Mouse (Mus musculus) cerebellum, adult 2 months (tissue): ENCODE data around the gene AF067061. TPM values are rescaled to one million over a fixed set of nuclear protein-coding genes. Genes with fewer than 3 reads are reported as not detected.
A peak's percentile ranks its signal among the peaks of the same experiment; 100 is the strongest.
"Not testable (repeated sequence)": the region's sequence is repeated elsewhere in the genome, so short reads cannot be mapped to it uniquely, and the experiment has no call there.

ENCODE experiments used
- DNase-seq, 2 experiments: peaks; one replicate each; pipeline ENCODE4 v3.0.0; 2021
- H3K27ac ChIP-seq: fragments of 200-500 bp; 2 replicates; pipeline ENCODE4 v1.5.1; 2012; ENCODE audit warnings: low read length, control low read depth, inconsistent platforms; ENCODE audit not compliant: insufficient read depth
- H3K27me3 ChIP-seq: fragments of 200-500 bp; 2 replicates; pipeline ENCODE4 v1.6.1; 2012; ENCODE audit warnings: inconsistent platforms, mild to moderate bottlenecking, low read length, moderate library complexity; ENCODE audit not compliant: control insufficient read depth, insufficient read depth
- H3K4me1 ChIP-seq: fragments of 200-500 bp; 2 replicates; pipeline ENCODE4 v1.6.1; 2011; ENCODE audit warnings: low read length; ENCODE audit not compliant: control insufficient read depth, insufficient read depth
- H3K4me3 ChIP-seq: fragments of 200-500 bp; replicated peaks from 2 replicates; pipeline ENCODE3; 2011; ENCODE audit warnings: mild to moderate bottlenecking, low read depth, low read length, control low read depth; ENCODE audit not compliant: insufficient read depth
- WGBS: fragments of 180-500 bp; shearing (Covaris S2); methylation state at CpG from one replicate; pipeline ENCODE4 v1.1.7; 2018; 5-methylcytosine and 5-hydroxymethylcytosine counted together
- polyA plus RNA-seq: library from polyadenylated mRNA; depleted of rRNA; stranded (reverse); fragments of >200 nt; gene quantifications from 2 replicates; pipeline ENCODE4 v1.2.3, GENCODE M21; 2012; rRNA removed

Gene AF067061
- polyA plus RNA-seq = not detected in 2 replicates

DNA sequence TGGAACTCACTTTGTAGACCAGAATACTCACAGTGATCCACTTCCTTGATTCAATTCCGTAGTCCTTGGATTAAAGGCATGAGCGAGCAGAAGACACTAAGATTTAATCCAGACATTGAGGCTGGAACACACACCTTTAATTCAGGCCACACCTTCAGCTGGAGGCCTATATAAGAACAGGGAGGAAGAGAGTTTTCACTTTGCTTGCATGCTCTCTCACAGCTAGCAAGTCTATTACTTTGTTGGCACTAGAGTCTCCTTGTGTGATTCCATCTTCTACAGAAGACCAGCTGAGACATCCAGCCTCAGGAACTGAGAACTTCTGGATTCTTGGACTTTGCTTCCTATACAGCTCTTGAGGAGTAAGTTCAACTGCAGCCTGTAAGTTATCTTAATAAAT is at the start of gene AF067061:
AF067061 (plus strand) TSS at position 245 of the 400 bp plus-strand sequence.
- WGBS = 87% methylated on average over 2 of the region's 2 CpGs
- not testable (repeated sequence) for H3K4me1 ChIP-seq, H3K4me3 ChIP-seq, H3K27ac ChIP-seq, DNase-seq, H3K27me3 ChIP-seq

DNA sequence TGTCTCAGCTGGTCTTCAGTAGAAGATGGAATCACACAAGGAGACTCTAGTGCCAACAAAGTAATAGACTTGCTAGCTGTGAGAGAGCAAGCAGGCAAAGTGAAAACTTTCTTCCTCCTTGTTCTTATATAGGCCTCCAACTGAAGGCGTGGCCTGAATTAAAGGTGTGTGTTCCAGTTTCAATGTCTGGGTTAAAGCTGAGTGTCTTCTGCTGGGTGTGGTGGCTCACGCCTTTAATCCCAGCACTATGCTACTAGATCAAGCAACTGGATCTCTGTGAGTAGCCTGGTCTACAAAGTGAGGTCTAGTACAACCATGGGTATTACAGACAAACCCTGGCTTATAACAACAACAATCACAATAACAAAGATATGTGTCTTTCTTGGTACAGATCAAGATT is 47.1 kb upstream of the AF067061 start, which contains the start of gene Gm21762:
Gm21762 (minus strand) TSS at position 101 of the 400 bp plus-strand sequence.
- no CpG with 5 or more reads among the region's 2 CpGs for WGBS
- H3K4me3 ChIP-seq, DNase-seq, H3K4me1 ChIP-seq, H3K27ac ChIP-seq, H3K27me3 ChIP-seq: not testable (repeated sequence)

DNA sequence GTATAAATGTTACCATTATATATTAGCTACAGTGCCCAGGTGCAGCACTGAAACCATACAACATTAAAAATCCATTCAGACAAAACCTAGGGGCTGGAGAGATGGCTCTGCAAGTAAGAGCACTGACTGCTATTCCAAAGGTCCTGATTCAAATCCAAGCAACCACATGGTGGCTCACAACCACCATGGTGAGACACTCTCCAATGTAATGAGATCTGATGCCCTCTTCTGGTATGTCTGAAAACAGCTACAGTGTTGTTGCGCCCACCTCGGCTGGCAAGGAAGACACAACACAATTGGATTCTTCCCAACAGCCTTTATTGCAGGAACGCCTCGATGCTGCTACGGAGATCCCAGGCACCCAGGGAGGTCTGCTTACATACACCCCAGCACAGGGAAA is 42.0 kb upstream of the AF067061 start:
- H3K27me3 ChIP-seq, H3K4me3 ChIP-seq, H3K27ac ChIP-seq, H3K4me1 ChIP-seq, DNase-seq: not testable (repeated sequence)
- 72% methylated on average over 5 of the region's 5 CpGs for WGBS

DNA sequence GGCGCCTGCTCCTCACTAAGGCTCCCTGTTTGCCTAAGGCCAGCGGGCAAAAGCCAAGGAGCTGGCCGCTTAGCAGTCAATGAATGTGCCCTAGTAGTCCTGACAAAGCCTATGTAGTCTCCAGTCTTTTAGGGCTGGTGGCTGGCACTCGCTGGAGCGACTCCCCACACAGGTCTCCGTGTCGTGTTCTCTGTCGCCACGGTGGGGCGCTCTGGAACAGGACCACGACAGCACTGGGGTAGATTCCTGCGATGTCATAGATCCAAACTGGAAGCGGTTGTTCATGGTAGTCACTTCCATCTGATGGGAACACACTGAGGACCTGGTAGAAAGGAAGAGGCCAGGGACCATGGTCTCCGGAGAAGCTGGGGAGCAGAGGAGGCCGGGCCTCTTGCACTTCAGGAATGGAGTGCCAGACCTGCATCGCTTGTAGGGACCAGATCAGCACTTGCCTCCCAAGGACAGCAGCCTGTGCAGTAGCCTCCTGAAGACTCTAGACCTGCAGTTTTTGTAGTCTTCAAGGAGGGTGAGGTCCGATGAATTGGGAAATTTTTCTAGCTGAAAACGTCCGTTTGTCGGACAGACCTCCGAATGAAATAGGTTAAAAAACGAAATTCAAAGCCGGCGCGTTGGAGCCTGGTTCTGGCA is 39.8 kb upstream of the AF067061 start:
- not testable (repeated sequence) for H3K4me1 ChIP-seq, H3K27me3 ChIP-seq, H3K4me3 ChIP-seq, H3K27ac ChIP-seq
- WGBS = 95% methylated on average over 16 of the region's 25 CpGs
- peak; percentile 5 to 10 for DNase-seq

DNA sequence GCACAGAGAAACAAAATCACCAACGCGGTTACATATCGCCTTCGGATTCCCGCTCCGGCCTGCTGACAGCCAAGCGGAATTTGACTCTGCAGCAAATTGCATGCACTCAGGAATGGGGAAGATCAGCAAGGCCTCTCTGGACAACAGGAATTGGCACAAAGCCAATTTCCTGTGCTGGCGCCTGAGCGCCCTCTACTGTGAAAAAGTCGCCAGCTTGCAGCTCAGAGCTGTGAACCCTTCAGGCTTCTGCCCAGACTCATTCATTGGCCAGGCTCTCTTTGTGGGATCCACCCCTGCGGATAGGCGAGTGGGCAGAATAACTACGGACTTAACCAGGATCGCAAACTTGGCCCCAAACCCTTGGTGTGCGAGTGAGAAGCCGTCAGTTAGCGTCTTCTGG is 31.1 kb upstream of the AF067061 start:
- not testable (repeated sequence) for H3K4me3 ChIP-seq, H3K4me1 ChIP-seq, DNase-seq, H3K27ac ChIP-seq, H3K27me3 ChIP-seq
- 94% methylated on average over 17 of the region's 17 CpGs for WGBS

DNA sequence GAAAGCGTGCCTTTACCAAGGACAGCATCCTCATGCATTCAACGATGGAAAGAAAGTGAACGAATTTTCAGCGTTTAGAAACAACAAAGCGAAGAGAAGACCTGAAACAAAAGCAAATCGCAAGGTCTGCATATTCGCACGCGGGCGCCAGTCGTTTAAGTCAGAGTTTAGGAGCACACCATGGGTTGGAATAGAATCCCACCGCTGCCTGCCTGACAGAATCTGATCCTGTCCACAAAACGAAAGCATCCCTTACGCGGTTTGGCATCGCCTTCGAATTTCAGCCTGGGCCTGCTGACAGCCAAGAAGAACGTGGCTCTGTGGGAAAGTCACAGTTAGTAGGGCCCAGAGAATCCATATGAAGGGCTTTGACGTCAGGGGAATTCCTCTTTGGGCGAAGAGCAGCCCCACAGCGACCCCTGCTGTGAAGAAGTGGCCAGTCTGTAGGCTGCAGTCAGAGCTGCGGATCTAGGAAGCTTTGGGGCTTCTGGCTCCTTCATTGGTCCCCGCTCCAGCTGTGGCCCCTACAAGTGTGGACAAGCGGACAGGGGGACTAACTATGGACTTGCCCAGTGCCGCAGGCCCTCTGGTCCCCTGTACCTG is 30.4 kb upstream of the AF067061 start:
- whole genome bisulfite sequencing = 77% methylated on average over 13 of the region's 25 CpGs
- not testable (repeated sequence) for H3K4me1 ChIP-seq, H3K27ac ChIP-seq, DNase-seq, H3K27me3 ChIP-seq, H3K4me3 ChIP-seq

DNA sequence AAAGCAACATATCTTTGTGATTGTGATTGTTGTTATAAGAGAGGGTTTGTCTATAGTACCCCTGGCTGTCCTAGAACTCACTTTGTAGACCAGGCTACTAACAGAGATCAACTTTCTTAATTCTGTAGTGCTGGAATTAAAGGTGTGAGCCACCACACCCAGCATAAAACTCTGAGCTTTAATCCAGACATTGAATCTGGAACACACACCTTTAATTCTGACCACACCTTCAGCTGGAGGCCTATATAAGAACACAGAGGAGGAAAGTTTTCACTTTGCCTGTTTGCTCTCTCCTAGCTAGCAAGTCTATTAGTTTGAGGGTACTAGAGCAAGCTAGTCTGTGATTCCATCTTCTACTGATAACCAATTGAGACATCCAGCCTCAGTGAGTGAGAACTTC is 24.1 kb upstream of the AF067061 start, which contains the start of gene Gm21731:
Gm21731 (plus strand) TSS at position 301 of the 400 bp plus-strand sequence.
- not testable (repeated sequence) for H3K27me3 ChIP-seq, DNase-seq

DNA sequence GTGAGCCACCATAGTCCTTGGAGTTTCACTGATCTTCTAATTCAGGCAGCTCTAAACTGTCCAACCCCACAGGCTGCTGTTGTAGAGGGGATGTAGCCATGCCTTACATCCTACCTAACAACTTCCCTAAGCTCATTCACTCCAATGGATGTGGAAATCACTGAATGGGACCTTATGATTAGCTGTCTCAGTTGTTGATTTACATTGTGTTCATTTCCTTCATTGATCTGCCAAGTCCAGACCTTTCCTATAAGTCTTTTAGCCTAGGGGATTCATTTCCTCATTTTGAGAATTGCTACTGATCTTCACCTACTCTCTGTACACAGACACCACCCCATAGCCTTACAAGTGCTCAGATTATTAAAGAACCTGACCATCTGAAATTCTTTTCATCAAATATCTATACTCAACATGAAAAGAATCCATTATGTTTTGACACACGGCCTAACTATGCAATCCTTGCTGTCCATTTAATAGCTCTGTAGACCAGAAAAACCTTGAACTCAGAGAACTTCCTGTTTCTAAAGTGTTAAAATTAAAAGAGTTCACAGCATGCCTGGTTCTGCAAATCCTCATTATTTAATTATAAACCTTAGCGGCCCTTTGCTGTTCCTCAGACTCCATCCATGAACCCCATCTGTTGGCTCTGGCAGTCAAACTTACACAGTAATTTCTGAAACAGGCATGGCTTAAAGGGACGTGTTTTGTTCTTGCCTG is 11.5 kb upstream of the AF067061 start:
- H3K27me3 ChIP-seq, DNase-seq, H3K4me3 ChIP-seq, H3K27ac ChIP-seq, H3K4me1 ChIP-seq: not testable (repeated sequence)
- 49% methylated on average over 2 of the region's 3 CpGs for WGBS

More for the DNA sequence above, 24.1 kb upstream of the AF067061 start, which contains the start of gene Gm21731:
- H3K4me1 ChIP-seq, H3K27ac ChIP-seq, H3K4me3 ChIP-seq: not testable (repeated sequence)

DNA sequence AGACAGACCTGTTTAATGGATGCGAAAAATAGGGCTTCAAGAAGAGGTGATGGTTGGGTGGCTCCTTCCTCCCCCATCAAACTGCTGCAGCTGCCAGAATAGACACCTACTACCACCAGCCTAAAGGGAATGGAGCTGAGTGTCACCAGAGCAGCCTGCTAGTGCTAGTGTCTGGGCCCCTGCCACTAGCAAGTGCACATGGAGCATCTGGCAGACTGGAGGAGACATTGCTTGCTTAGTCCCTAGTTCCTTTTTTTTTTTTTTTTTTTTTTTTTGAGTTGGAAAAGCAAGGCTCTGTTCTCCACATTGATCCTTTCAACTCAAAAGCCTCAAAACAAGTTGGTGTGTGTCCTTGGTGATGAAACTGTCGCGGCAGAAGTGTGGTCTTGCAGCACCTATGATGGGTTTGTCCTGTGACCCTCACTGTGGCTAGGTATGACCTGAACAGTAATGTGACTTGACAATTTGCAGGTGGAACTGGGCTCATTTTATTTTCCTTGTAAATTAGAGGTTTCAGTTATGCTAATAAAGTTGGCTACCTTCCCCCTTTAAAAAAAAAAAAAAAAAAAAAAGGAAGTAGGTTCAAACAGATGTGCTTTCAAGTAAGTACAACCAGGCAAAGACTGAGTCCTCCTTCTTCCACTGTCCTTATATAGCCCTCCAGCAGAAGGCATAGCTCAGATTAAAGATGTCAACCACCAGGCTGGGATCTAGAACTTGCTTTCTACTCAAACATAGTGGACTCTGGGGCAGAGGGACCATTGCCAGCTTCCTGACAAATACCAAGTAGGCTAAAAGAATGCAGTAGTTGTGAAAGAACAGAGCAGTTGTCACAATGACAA is 3.9 kb upstream of the AF067061 start:
- 85% methylated on average over 3 of the region's 3 CpGs for WGBS
- not testable (repeated sequence) for H3K4me1 ChIP-seq, H3K4me3 ChIP-seq, H3K27ac ChIP-seq, H3K27me3 ChIP-seq, DNase-seq

DNA sequence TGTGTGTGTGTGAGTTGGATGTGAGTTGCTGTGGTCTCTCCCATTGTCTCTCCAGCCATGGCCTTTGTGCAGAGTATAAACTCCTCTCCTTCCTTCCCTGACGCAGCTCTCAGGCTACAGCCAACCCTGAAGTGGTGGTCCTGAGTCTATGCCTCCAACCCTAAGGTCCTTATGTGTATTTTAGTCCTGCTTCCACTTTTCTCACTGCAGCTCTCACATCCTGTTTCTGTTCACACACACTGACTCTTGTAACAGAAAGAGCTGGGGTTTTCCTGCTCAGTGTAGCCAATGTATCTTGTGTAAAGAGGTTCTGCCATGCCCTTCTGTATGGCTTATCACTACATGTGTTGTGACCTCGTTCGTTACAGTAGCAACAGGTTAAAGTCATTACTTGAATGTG is 3.2 kb upstream of the AF067061 start:
- H3K4me1 ChIP-seq, H3K27me3 ChIP-seq, H3K4me3 ChIP-seq, H3K27ac ChIP-seq, DNase-seq: not testable (repeated sequence)
- 57% methylated on average over 3 of the region's 3 CpGs for WGBS

DNA sequence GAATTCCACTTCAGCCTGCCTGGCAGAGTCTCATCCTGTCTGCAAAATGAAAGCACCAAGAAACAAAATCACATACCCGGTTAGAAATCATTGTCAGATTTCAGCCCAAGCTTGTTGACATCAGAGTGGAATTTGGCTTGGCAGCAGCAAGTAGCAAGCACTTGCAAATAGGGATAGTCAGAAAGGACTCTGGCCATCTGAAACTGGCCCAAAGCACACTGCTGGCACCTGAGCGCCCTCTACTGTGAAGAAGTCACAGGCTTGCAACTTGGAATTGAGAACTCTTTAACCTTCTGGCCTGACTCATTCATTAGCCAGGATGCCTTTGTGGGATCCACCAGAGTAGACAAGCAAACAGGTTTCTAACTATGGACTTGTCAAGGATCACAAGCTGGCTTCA is 14.9 kb downstream of the AF067061 start:
- not testable (repeated sequence) for H3K4me3 ChIP-seq, H3K27me3 ChIP-seq, H3K4me1 ChIP-seq, H3K27ac ChIP-seq, DNase-seq
- WGBS = 21% methylated on average over 2 of the region's 2 CpGs
